Mouse (Mus musculus) thymus, adult 2 months (tissue): ENCODE results near the gene Dlx6. TPM values are rescaled to one million over a fixed set of nuclear protein-coding genes. Genes with fewer than 3 reads are reported as not detected.

ENCODE experiments used
- polyA plus RNA-seq: library from polyadenylated mRNA; depleted of rRNA; stranded (reverse); fragments of >200 nt; gene quantifications from 2 replicates; pipeline ENCODE4 v1.2.3, GENCODE M21; 2012; rRNA removed

Dlx6 gene
- polyA plus RNA-seq, 1 experiment, result not detected

Other genes with a start within 250 kb of the Dlx6 start
- 0.41 and 0.71 TPM in 2 replicates for gene Dlx5, start 18.8 kb downstream of the Dlx6 start, polyA plus RNA-seq
- gene Sdhaf3, start 92.7 kb downstream of the Dlx6 start, polyA plus RNA-seq, result 0.31 and 0.33 TPM in 2 replicates